Mouse (Mus musculus): ENCODE results near the gene Ushbp1.

GRCm38 (mm10) chr8:71379512-71380075 lies 16.0 kb downstream of the Ushbp1 start:
- no peak for TF ChIP-seq POLR2A (IDR thresholded peaks at IDR 0.05; ENCODE audit: borderline replicate concordance, extremely low read depth, insufficient read depth, insufficient read length, poor library complexity, severe bottlenecking)
- no peak for TF ChIP-seq CTCF (IDR thresholded peaks at IDR 0.05; ENCODE audit: borderline replicate concordance, extremely low read depth, insufficient read depth, insufficient read length)

Measured in brain, embryonic 14.5 days (tissue).